Mouse (Mus musculus) heart, postnatal 4 days (tissue): Measurements from ENCODE around the gene Slc25a16. TPM values are rescaled to one million over a fixed set of nuclear protein-coding genes. Genes with fewer than 3 reads are reported as not detected.
"Not testable (repeated sequence)": the region's sequence is repeated elsewhere in the genome, so short reads cannot be mapped to it uniquely, and the experiment has no call there.

Experiments used
- DNase-seq: peaks from one replicate; pipeline ENCODE4 v3.0.0; 2021
- total RNA-seq, 2 experiments: library from RNA; stranded (reverse); gene quantifications; 2 replicates each; pipeline ENCODE4 v1.2.3; 2021

Gene Slc25a16
- total RNA-seq, 2 experiments from 2014 or later = 24.6 to 26.9 TPM

- DNase-seq = no peak
Measured at GRCm38 (mm10) chr10:62906336-62906735, 14.1 kb upstream of the Slc25a16 start.

GRCm38 (mm10) chr10:62908896-62909295 lies 11.5 kb upstream of the Slc25a16 start, which contains the start of gene Tet1:
Gene Tet1, minus strand, starts transcription at chr10:62908996.
- not testable (repeated sequence) for DNase-seq

GRCm38 (mm10) chr10:62911120-62911519 lies 9.3 kb upstream of the Slc25a16 start:
- DNase-seq = no peak

- DNase-seq = no peak
Measured at GRCm38 (mm10) chr10:62918985-62919384, 1.4 kb upstream of the Slc25a16 start.

GRCm38 (mm10) chr10:62920766-62921156 lies 328 bp downstream of the Slc25a16 start:
- DNase-seq = no peak

- no peak for DNase-seq
Measured at GRCm38 (mm10) chr10:62924096-62924635, 3.7 kb downstream of the Slc25a16 start.

- DNase-seq = no peak
Measured at GRCm38 (mm10) chr10:62932381-62932780, 11.9 kb downstream of the Slc25a16 start.

GRCm38 (mm10) chr10:62944975-62945580 lies 24.6 kb downstream of the Slc25a16 start:
- no peak for DNase-seq

- peak; percentile 80 for DNase-seq
Measured at GRCm38 (mm10) chr10:62946738-62947471, 26.5 kb downstream of the Slc25a16 start, which contains the start of gene Dna2. Gene Dna2, plus strand, starts transcription at chr10:62947026.

GRCm38 (mm10) chr10:62948551-62948950 lies 28.1 kb downstream of the Slc25a16 start:
- no peak for DNase-seq

- no peak for DNase-seq
Measured at GRCm38 (mm10) chr10:62963956-62964355, 43.5 kb downstream of the Slc25a16 start.

- no peak for DNase-seq
Measured at GRCm38 (mm10) chr10:62965796-62966195, 45.4 kb downstream of the Slc25a16 start.

- no peak for DNase-seq
Measured at GRCm38 (mm10) chr10:62966291-62966690, 45.9 kb downstream of the Slc25a16 start.

GRCm38 (mm10) chr10:62971821-62972220 lies 51.4 kb downstream of the Slc25a16 start:
- DNase-seq = no peak

- no peak for DNase-seq
Measured at GRCm38 (mm10) chr10:62979667-62980038, 59.2 kb downstream of the Slc25a16 start.

GRCm38 (mm10) chr10:62980039-62980954 lies 59.9 kb downstream of the Slc25a16 start, which contains the start of gene Rufy2:
Gene Rufy2, plus strand, starts transcription at chr10:62980223.
- DNase-seq = peak; percentile 89

GRCm38 (mm10) chr10:62984072-62984471 lies 63.6 kb downstream of the Slc25a16 start:
- DNase-seq = no peak

- DNase-seq = peak; percentile 70
Measured at GRCm38 (mm10) chr10:62984495-62984894, 64.1 kb downstream of the Slc25a16 start.

- peak; percentile 40 for DNase-seq
Measured at GRCm38 (mm10) chr10:62987341-62987740, 66.9 kb downstream of the Slc25a16 start.

- DNase-seq = no peak
Measured at GRCm38 (mm10) chr10:62990636-62991035, 70.2 kb downstream of the Slc25a16 start.

GRCm38 (mm10) chr10:62993991-62994390 lies 73.6 kb downstream of the Slc25a16 start:
- DNase-seq = no peak
